Mouse (Mus musculus) heart, embryonic 10.5 days (tissue): ENCODE measurements around the gene Vmp1. TPM values are rescaled to one million over a fixed set of nuclear protein-coding genes. Genes with fewer than 3 reads are reported as not detected.

ENCODE experiments used
- DNase-seq: peaks from one replicate; pipeline ENCODE4 v3.0.0-alpha.2; 2017; ENCODE audit warnings: low spot score
- H3K27ac ChIP-seq: fragments of 300-500 bp; sonication (generic); 2 replicates; pipeline ENCODE4 v1.5.1; 2016; ENCODE audit warnings: mild to moderate bottlenecking
- H3K27me3 ChIP-seq: fragments of 300-500 bp; sonication (generic); 2 replicates; pipeline ENCODE4 v1.6.1; 2016; ENCODE audit warnings: mild to moderate bottlenecking; ENCODE audit not compliant: poor library complexity, insufficient read depth, severe bottlenecking
- H3K36me3 ChIP-seq: fragments of 300-500 bp; sonication (generic); 2 replicates; pipeline ENCODE4 v1.6.1; 2016; ENCODE audit warnings: mild to moderate bottlenecking, moderate library complexity
- H3K4me1 ChIP-seq: fragments of 300-500 bp; sonication (generic); 2 replicates; pipeline ENCODE4 v1.6.1; 2016; ENCODE audit warnings: mild to moderate bottlenecking
- H3K4me3 ChIP-seq: fragments of 300-500 bp; sonication (generic); 2 replicates; pipeline ENCODE4 v1.5.1; 2016; ENCODE audit warnings: mild to moderate bottlenecking, moderate library complexity
- H3K9me3 ChIP-seq: fragments of 300-500 bp; sonication (generic); 2 replicates; pipeline ENCODE4 v1.6.1; 2016; ENCODE audit warnings: mild to moderate bottlenecking, moderate library complexity
- WGBS: fragments of 180-500 bp; shearing (Covaris S2); methylation state at CpG from one replicate; pipeline ENCODE4 v1.1.7; 2016; 5-methylcytosine and 5-hydroxymethylcytosine counted together
- polyA plus RNA-seq: library from polyadenylated mRNA; unstranded; fragments of >200 nt; fragmentation: Nextera tagmentation; extraction: Ambion mirVana; gene quantifications from 2 replicates; pipeline ENCODE4 v1.2.1, GENCODE M21; 2016

Gene Vmp1
- polyA plus RNA-seq, 1 experiment from 2014 or later, result 115 TPM

- H3K4me3 ChIP-seq, result no peak overlapping the region
- H3K36me3 ChIP-seq, result 0 out of 2 replicates have a peak, but pooled peaks cover 4% of the 10 kb centered on the region
- H3K27ac ChIP-seq, result no peak overlapping the region
- WGBS, result 73% methylated on average over 1 of the region's 1 CpGs
- no peaks in the 10 kb centered on the region for H3K9me3 ChIP-seq
- H3K4me1 ChIP-seq, result no peaks in the 10 kb centered on the region
- no peak for DNase-seq
- H3K27me3 ChIP-seq, result no peaks in the 10 kb centered on the region
Measured at GRCm38 (mm10) chr11:86623402-86624010, 60.1 kb downstream of the Vmp1 start.

- no peaks in the 10 kb centered on the region for H3K9me3 ChIP-seq
- H3K27ac ChIP-seq, result no peak overlapping the region
- WGBS, result 90% methylated on average over 1 of the region's 1 CpGs
- no peaks in the 10 kb centered on the region for H3K27me3 ChIP-seq
- H3K4me1 ChIP-seq, result no peaks in the 10 kb centered on the region
- no peaks in the 10 kb centered on the region for H3K36me3 ChIP-seq
- H3K4me3 ChIP-seq, result no peak overlapping the region
- no peak for DNase-seq
Measured at GRCm38 (mm10) chr11:86622191-86622912, 61.3 kb downstream of the Vmp1 start.

- no peak for DNase-seq
- 95% methylated on average over 13 of the region's 13 CpGs for WGBS
- Histone ChIP-seq H3K27me3 (no peaks in the 10 kb centered on the region), H3K9me3 (no peaks in the 10 kb centered on the region), H3K4me1 (no peaks in the 10 kb centered on the region), H3K36me3 (0 out of 2 replicates have a peak, but pooled peaks cover 2% of the 10 kb centered on the region), H3K4me3 (no peak overlapping the region), H3K27ac (no peak overlapping the region)
Measured at GRCm38 (mm10) chr11:86621139-86621538, 62.5 kb downstream of the Vmp1 start.

GRCm38 (mm10) chr11:86618548-86619335, 64.9 kb downstream of the Vmp1 start:
- Histone ChIP-seq H3K4me1 (no peaks in the 10 kb centered on the region), H3K9me3 (no peaks in the 10 kb centered on the region), H3K4me3 (no peak overlapping the region), H3K36me3 (peaks cover 8% of the 10 kb centered on the region; the same call in 1 of the 2 replicates), H3K27me3 (no peaks in the 10 kb centered on the region), H3K27ac (no peak overlapping the region)
- 88% methylated on average over 2 of the region's 2 CpGs for WGBS
- no peak for DNase-seq

GRCm38 (mm10) chr11:86614607-86615006, 69.0 kb downstream of the Vmp1 start:
- Histone ChIP-seq H3K27ac (no peak overlapping the region), H3K36me3 (peaks cover 8% of the 10 kb centered on the region; the same call in 1 of the 2 replicates), H3K4me1 (no peaks in the 10 kb centered on the region), H3K27me3 (no peaks in the 10 kb centered on the region), H3K4me3 (no peak overlapping the region), H3K9me3 (no peaks in the 10 kb centered on the region)
- WGBS, result 88% methylated on average over 5 of the region's 5 CpGs
- no peak for DNase-seq

GRCm38 (mm10) chr11:86614056-86614530, 69.5 kb downstream of the Vmp1 start:
- Histone ChIP-seq H3K4me3 (no peak overlapping the region), H3K36me3 (peaks cover 8% of the 10 kb centered on the region; the same call in 1 of the 2 replicates), H3K27ac (no peak overlapping the region), H3K4me1 (no peaks in the 10 kb centered on the region), H3K9me3 (no peaks in the 10 kb centered on the region), H3K27me3 (no peaks in the 10 kb centered on the region)
- 52% methylated on average over 2 of the region's 2 CpGs for WGBS
- DNase-seq, result no peak

- WGBS, result 90% methylated on average over 1 of the region's 1 CpGs
- Histone ChIP-seq H3K9me3 (no peaks in the 10 kb centered on the region), H3K27ac (no peak overlapping the region), H3K4me3 (no peak overlapping the region), H3K27me3 (no peaks in the 10 kb centered on the region), H3K36me3 (peaks cover 11% of the 10 kb centered on the region), H3K4me1 (no peaks in the 10 kb centered on the region)
- DNase-seq, result no peak
Measured at GRCm38 (mm10) chr11:86611991-86612390, 71.6 kb downstream of the Vmp1 start.

- Histone ChIP-seq H3K9me3 (no peaks in the 10 kb centered on the region), H3K4me3 (no peak overlapping the region), H3K27me3 (no peaks in the 10 kb centered on the region), H3K27ac (no peak overlapping the region), H3K4me1 (no peaks in the 10 kb centered on the region), H3K36me3 (peaks cover 13% of the 10 kb centered on the region)
- 72% methylated on average over 3 of the region's 3 CpGs for WGBS
- no peak for DNase-seq
Measured at GRCm38 (mm10) chr11:86610239-86610638, 73.4 kb downstream of the Vmp1 start.

- no peak for DNase-seq
- WGBS, result 96% methylated on average over 2 of the region's 2 CpGs
- Histone ChIP-seq H3K4me3 (no peak overlapping the region), H3K27me3 (no peaks in the 10 kb centered on the region), H3K27ac (no peak overlapping the region), H3K36me3 (peaks cover 13% of the 10 kb centered on the region), H3K9me3 (no peaks in the 10 kb centered on the region), H3K4me1 (no peaks in the 10 kb centered on the region)
Measured at GRCm38 (mm10) chr11:86607808-86608350, 75.8 kb downstream of the Vmp1 start.

- Histone ChIP-seq H3K36me3 (peaks cover 13% of the 10 kb centered on the region), H3K27me3 (no peaks in the 10 kb centered on the region), H3K4me1 (no peaks in the 10 kb centered on the region), H3K4me3 (no peak overlapping the region), H3K9me3 (no peaks in the 10 kb centered on the region), H3K27ac (no peak overlapping the region)
- DNase-seq, result no peak
- WGBS, result 90% methylated on average over 2 of the region's 2 CpGs
Measured at GRCm38 (mm10) chr11:86606621-86607339, 76.9 kb downstream of the Vmp1 start.

GRCm38 (mm10) chr11:86604732-86605520, 78.7 kb downstream of the Vmp1 start:
- H3K36me3 ChIP-seq, result peaks cover 14% of the 10 kb centered on the region
- no peak overlapping the region for H3K4me3 ChIP-seq
- DNase-seq, result no peak
- WGBS, result 89% methylated on average over 5 of the region's 5 CpGs
- H3K4me1 ChIP-seq, result no peaks in the 10 kb centered on the region
- H3K27me3 ChIP-seq, result no peaks in the 10 kb centered on the region
- H3K9me3 ChIP-seq, result no peaks in the 10 kb centered on the region
- H3K27ac ChIP-seq, result no peak overlapping the region

GRCm38 (mm10) chr11:86604289-86604688, 79.3 kb downstream of the Vmp1 start:
- no peak overlapping the region for H3K27ac ChIP-seq
- WGBS, result 91% methylated on average over 3 of the region's 3 CpGs
- peaks cover 19% of the 10 kb centered on the region for H3K36me3 ChIP-seq
- H3K4me1 ChIP-seq, result no peaks in the 10 kb centered on the region
- no peak overlapping the region for H3K4me3 ChIP-seq
- DNase-seq, result no peak
- H3K27me3 ChIP-seq, result no peaks in the 10 kb centered on the region
- H3K9me3 ChIP-seq, result no peaks in the 10 kb centered on the region
